Mouse (Mus musculus) limb, embryonic 15.5 days (tissue): Measurements from ENCODE around the gene Dph1. TPM values are rescaled to one million over a fixed set of nuclear protein-coding genes. Genes with fewer than 3 reads are reported as not detected.
A peak's percentile ranks its signal among the peaks of the same experiment; 100 is the strongest.

Experiments used
- ATAC-seq: fragments of 200-750 bp; cut with Nextera tagmentation; 2 replicates; pipeline ENCODE4 v1.8.0; 2017; ENCODE audit warnings: low read depth, moderate TSS enrichment; ENCODE audit not compliant: insufficient number of reproducible peaks, low FRiP score, low TSS enrichment
- H3K27ac ChIP-seq: fragments of 300-500 bp; sonication (generic); 2 replicates; pipeline ENCODE4 v1.5.1; 2015; ENCODE audit warnings: moderate library complexity, mild to moderate bottlenecking, inconsistent platforms
- H3K27me3 ChIP-seq: fragments of 300-500 bp; sonication (generic); 2 replicates; pipeline ENCODE4 v1.6.1; 2015; ENCODE audit warnings: inconsistent platforms
- H3K36me3 ChIP-seq: fragments of 300-500 bp; sonication (generic); 2 replicates; pipeline ENCODE4 v1.6.1; 2015; ENCODE audit warnings: inconsistent platforms
- H3K4me1 ChIP-seq: fragments of 300-500 bp; sonication (generic); 2 replicates; pipeline ENCODE4 v1.6.1; 2015; ENCODE audit warnings: inconsistent platforms
- H3K4me2 ChIP-seq: fragments of 300-500 bp; sonication (generic); 2 replicates; pipeline ENCODE4 v1.6.1; 2015; ENCODE audit warnings: mild to moderate bottlenecking, inconsistent platforms
- H3K4me3 ChIP-seq: fragments of 300-500 bp; sonication (generic); 2 replicates; pipeline ENCODE4 v1.5.1; 2015; ENCODE audit warnings: mild to moderate bottlenecking, inconsistent platforms
- H3K9ac ChIP-seq: fragments of 300-500 bp; sonication (generic); 2 replicates; pipeline ENCODE4 v1.6.1; 2015; ENCODE audit warnings: inconsistent platforms
- H3K9me3 ChIP-seq: fragments of 300-500 bp; sonication (generic); 2 replicates; pipeline ENCODE4 v1.6.1; 2016; ENCODE audit warnings: inconsistent platforms
- whole genome bisulfite sequencing: fragments of 180-500 bp; shearing (Covaris S2); methylation state at CpG from one replicate; pipeline ENCODE4 v1.1.7; 2015; 5-methylcytosine and 5-hydroxymethylcytosine counted together
- polyA plus RNA-seq: library from polyadenylated mRNA; unstranded; fragments of >200 nt; fragmentation: Nextera tagmentation; extraction: Ambion mirVana; gene quantifications from 2 replicates; pipeline ENCODE4 v1.2.1, GENCODE M21; 2015

Dph1 gene
- polyA plus RNA-seq = 21.1 and 23.3 TPM in 2 replicates

- H3K9ac ChIP-seq = peak within 1 kb of the TSS; percentile 65
- H3K36me3 ChIP-seq = no peaks in the 10 kb centered on the region
- peak within 1 kb of the TSS; percentile 86 for H3K4me3 ChIP-seq
- no peaks in the 10 kb centered on the region for H3K9me3 ChIP-seq
- no peak within 1 kb of the TSS for H3K27ac ChIP-seq
- peaks cover 43% of the 10 kb centered on the region for H3K4me1 ChIP-seq
- no peak for ATAC-seq
- WGBS = 44% methylated on average over 5 of the region's 5 CpGs
- peaks cover 43% of the 10 kb centered on the region for H3K27me3 ChIP-seq
- H3K4me2 ChIP-seq = peak within 1 kb of the TSS; percentile 87
These were observed at the start of gene Dph1 for GRCm38 (mm10) chr11:75190905-75191441. TSS of gene Dph1 (minus strand) at chr11:75191241.

- H3K27ac ChIP-seq = 0 out of 2 replicates have a peak overlapping the region, but pooled peaks have one; percentile 3
- no peak overlapping the region for H3K4me2 ChIP-seq
- no peak for ATAC-seq
- 65% methylated on average over 13 of the region's 13 CpGs for WGBS
- no peak overlapping the region for H3K9ac ChIP-seq
- no peaks in the 10 kb centered on the region for H3K27me3 ChIP-seq
- no peaks in the 10 kb centered on the region for H3K36me3 ChIP-seq
- no peak overlapping the region for H3K4me3 ChIP-seq
- H3K9me3 ChIP-seq = no peaks in the 10 kb centered on the region
- H3K4me1 ChIP-seq = peaks cover 10% of the 10 kb centered on the region
These were observed 49.3 kb upstream of the Dph1 start for GRCm38 (mm10) chr11:75240158-75240934.

- Histone ChIP-seq H3K9ac (no peak overlapping the region), H3K9me3 (no peaks in the 10 kb centered on the region), H3K4me2 (no peak overlapping the region), H3K27ac (no peak overlapping the region), H3K36me3 (no peaks in the 10 kb centered on the region), H3K4me3 (no peak overlapping the region), H3K27me3 (peaks cover 8% of the 10 kb centered on the region; the same call in 1 of the 2 replicates), H3K4me1 (peaks cover 19% of the 10 kb centered on the region)
- no peak for ATAC-seq
- WGBS = 8% methylated on average over 16 of the region's 16 CpGs
These were observed 43.7 kb upstream of the Dph1 start for GRCm38 (mm10) chr11:75234745-75235144.

GRCm38 (mm10) chr11:75232434-75232833 is 41.4 kb upstream of the Dph1 start:
- peaks cover 19% of the 10 kb centered on the region for H3K4me1 ChIP-seq
- ATAC-seq = no peak
- H3K27me3 ChIP-seq = peaks cover 8% of the 10 kb centered on the region; the same call in 1 of the 2 replicates
- H3K4me2 ChIP-seq = no peak overlapping the region
- H3K27ac ChIP-seq = no peak overlapping the region
- no peak overlapping the region for H3K9ac ChIP-seq
- WGBS = 62% methylated on average over 4 of the region's 4 CpGs
- no peaks in the 10 kb centered on the region for H3K9me3 ChIP-seq
- H3K4me3 ChIP-seq = no peak overlapping the region
- H3K36me3 ChIP-seq = no peaks in the 10 kb centered on the region

- no peak overlapping the region for H3K4me2 ChIP-seq
- no peaks in the 10 kb centered on the region for H3K36me3 ChIP-seq
- WGBS = 14% methylated on average over 7 of the region's 7 CpGs
- H3K27ac ChIP-seq = no peak overlapping the region
- no peak for ATAC-seq
- H3K4me3 ChIP-seq = no peak overlapping the region
- H3K9me3 ChIP-seq = no peaks in the 10 kb centered on the region
- H3K9ac ChIP-seq = no peak overlapping the region
- H3K27me3 ChIP-seq = peaks cover 8% of the 10 kb centered on the region; the same call in 1 of the 2 replicates
- H3K4me1 ChIP-seq = peaks cover 19% of the 10 kb centered on the region
These were observed 40.7 kb upstream of the Dph1 start for GRCm38 (mm10) chr11:75231756-75232155.

- ATAC-seq = no peak
- H3K4me2 ChIP-seq = no peak overlapping the region
- H3K27ac ChIP-seq = no peak overlapping the region
- H3K36me3 ChIP-seq = no peaks in the 10 kb centered on the region
- peaks cover 8% of the 10 kb centered on the region; the same call in 1 of the 2 replicates for H3K27me3 ChIP-seq
- H3K4me3 ChIP-seq = no peak overlapping the region
- peaks cover 19% of the 10 kb centered on the region for H3K4me1 ChIP-seq
- H3K9me3 ChIP-seq = no peaks in the 10 kb centered on the region
- no peak overlapping the region for H3K9ac ChIP-seq
- WGBS = 94% methylated on average over 6 of the region's 6 CpGs
These were observed 39.3 kb upstream of the Dph1 start for GRCm38 (mm10) chr11:75230272-75230760.

- H3K27me3 ChIP-seq = peaks cover 5% of the 10 kb centered on the region; the same call in 1 of the 2 replicates
- no peaks in the 10 kb centered on the region for H3K9me3 ChIP-seq
- 60% methylated on average over 6 of the region's 6 CpGs for WGBS
- no peaks in the 10 kb centered on the region for H3K36me3 ChIP-seq
- no peak for ATAC-seq
- no peak overlapping the region for H3K9ac ChIP-seq
- H3K27ac ChIP-seq = no peak overlapping the region
- no peak overlapping the region for H3K4me3 ChIP-seq
- H3K4me1 ChIP-seq = peaks cover 11% of the 10 kb centered on the region; the same call in 1 of the 2 replicates
- H3K4me2 ChIP-seq = no peak overlapping the region
These were observed 38.2 kb upstream of the Dph1 start for GRCm38 (mm10) chr11:75229289-75229688.

GRCm38 (mm10) chr11:75227632-75228031 is 36.6 kb upstream of the Dph1 start:
- no peak overlapping the region for H3K4me3 ChIP-seq
- H3K9ac ChIP-seq = no peak overlapping the region
- no peak overlapping the region for H3K27ac ChIP-seq
- H3K36me3 ChIP-seq = no peaks in the 10 kb centered on the region
- no peaks in the 10 kb centered on the region for H3K27me3 ChIP-seq
- H3K4me2 ChIP-seq = no peak overlapping the region
- 28% methylated on average over 3 of the region's 3 CpGs for WGBS
- no peak for ATAC-seq
- H3K9me3 ChIP-seq = no peaks in the 10 kb centered on the region
- H3K4me1 ChIP-seq = peaks cover 11% of the 10 kb centered on the region; the same call in 1 of the 2 replicates

GRCm38 (mm10) chr11:75224835-75225234 is 33.8 kb upstream of the Dph1 start:
- Histone ChIP-seq H3K4me2 (no peak overlapping the region), H3K27ac (no peak overlapping the region), H3K4me1 (no peaks in the 10 kb centered on the region), H3K36me3 (no peaks in the 10 kb centered on the region), H3K4me3 (no peak overlapping the region), H3K27me3 (no peaks in the 10 kb centered on the region), H3K9ac (no peak overlapping the region), H3K9me3 (no peaks in the 10 kb centered on the region)
- 84% methylated on average over 4 of the region's 4 CpGs for WGBS
- ATAC-seq = no peak

- Histone ChIP-seq H3K9me3 (no peaks in the 10 kb centered on the region), H3K36me3 (no peaks in the 10 kb centered on the region), H3K27ac (no peak overlapping the region), H3K4me1 (no peaks in the 10 kb centered on the region), H3K27me3 (no peaks in the 10 kb centered on the region), H3K9ac (no peak overlapping the region), H3K4me2 (no peak overlapping the region), H3K4me3 (no peak overlapping the region)
- no peak for ATAC-seq
- 72% methylated on average over 12 of the region's 12 CpGs for WGBS
These were observed 33.0 kb upstream of the Dph1 start for GRCm38 (mm10) chr11:75224062-75224461.

- H3K4me2 ChIP-seq = no peak overlapping the region
- no peaks in the 10 kb centered on the region for H3K9me3 ChIP-seq
- H3K27ac ChIP-seq = no peak overlapping the region
- H3K9ac ChIP-seq = no peak overlapping the region
- H3K27me3 ChIP-seq = no peaks in the 10 kb centered on the region
- no peak overlapping the region for H3K4me3 ChIP-seq
- no peaks in the 10 kb centered on the region for H3K4me1 ChIP-seq
- WGBS = 70% methylated on average over 5 of the region's 6 CpGs
- no peak for ATAC-seq
- H3K36me3 ChIP-seq = no peaks in the 10 kb centered on the region
These were observed 29.6 kb upstream of the Dph1 start for GRCm38 (mm10) chr11:75220517-75221145.

- Histone ChIP-seq H3K27ac (no peak overlapping the region), H3K9me3 (no peaks in the 10 kb centered on the region), H3K4me3 (no peak overlapping the region), H3K9ac (no peak overlapping the region), H3K4me2 (no peak overlapping the region), H3K27me3 (no peaks in the 10 kb centered on the region), H3K36me3 (no peaks in the 10 kb centered on the region), H3K4me1 (no peaks in the 10 kb centered on the region)
- no peak for ATAC-seq
- WGBS = 50% methylated on average over 9 of the region's 9 CpGs
These were observed 29.1 kb upstream of the Dph1 start for GRCm38 (mm10) chr11:75220115-75220514.
